Mouse (Mus musculus): ENCODE results near the gene Fkbp6.

Gene Fkbp6

GRCm38 (mm10) chr5:135351606-135352005 is 1.8 kb upstream of the Fkbp6 start:
- DNase-seq (ENCODE audit: low spot score): no peak

DNA sequence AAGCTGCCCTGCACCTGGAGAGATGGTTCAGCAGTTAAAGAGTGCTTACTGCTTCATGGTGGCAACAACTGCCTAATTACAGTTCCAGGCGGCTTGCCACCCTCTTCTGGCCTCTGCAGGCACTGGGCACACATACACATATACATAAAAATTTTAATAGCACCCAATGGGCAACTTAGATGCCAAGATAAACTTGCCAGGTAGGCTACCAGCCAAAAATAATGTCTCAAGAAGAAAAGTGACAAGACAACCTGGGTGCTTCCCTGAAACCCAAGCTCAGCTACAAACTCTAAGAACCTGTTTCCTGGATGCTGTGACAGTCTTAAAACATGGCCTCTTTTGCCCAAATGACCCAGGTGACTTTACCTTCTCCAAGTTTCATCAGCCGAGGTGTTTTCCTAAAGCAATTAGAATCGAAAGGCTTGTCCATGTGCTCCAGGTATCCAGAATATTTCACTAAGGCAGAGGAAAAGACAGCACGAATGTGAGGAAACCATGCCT is 2.3 kb downstream of the Fkbp6 start:
- no peak for DNase-seq (ENCODE audit: low spot score)

DNA sequence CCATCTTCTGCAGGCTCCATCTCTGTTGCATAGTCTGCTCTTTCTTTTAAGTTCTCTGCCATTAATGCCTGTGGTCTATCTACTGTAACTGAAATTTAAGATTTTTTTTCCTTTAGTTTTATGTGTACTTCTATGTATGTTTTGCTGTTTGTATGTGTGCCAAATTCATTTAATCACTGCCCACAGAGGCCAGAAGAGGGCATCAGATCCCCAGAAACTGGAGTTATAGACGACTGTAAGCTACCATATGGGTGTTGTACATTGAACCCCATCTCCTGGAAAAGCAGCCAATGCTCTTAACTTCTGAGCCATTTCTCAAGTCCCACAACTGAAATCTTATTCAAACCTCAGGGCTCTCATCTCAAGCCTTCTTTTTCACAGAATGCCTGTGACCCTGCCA is 3.4 kb downstream of the Fkbp6 start:
- DNase-seq (ENCODE audit: low spot score): no peak

DNA sequence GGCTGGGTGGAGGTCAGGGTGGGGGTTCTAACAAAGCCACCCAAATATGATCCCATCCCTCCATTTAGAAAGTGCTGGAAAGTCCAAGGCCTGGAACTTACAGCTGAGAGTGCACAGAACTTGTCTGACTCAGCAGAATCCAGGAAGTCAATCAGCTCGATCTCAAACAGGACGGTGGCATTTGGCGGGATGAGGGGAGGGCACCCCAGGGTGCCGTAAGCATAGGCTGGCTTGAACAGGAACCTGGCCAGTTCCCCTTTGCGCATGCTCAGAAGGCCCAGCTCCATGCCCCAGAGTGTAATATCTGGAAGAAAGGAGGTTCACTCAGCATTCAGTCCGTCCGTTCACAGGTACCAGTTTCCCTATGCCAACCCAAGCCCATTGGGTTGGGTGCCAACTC is 3.9 kb downstream of the Fkbp6 start:
- DNase-seq (ENCODE audit: low spot score): no peak

GRCm38 (mm10) chr5:135337575-135337974 is 12.3 kb downstream of the Fkbp6 start:
- no peak for DNase-seq (ENCODE audit: low spot score)

- no peak for DNase-seq (ENCODE audit: low spot score)
These were observed 18.7 kb downstream of the Fkbp6 start for GRCm38 (mm10) chr5:135331161-135331560.

- no peak for DNase-seq (ENCODE audit: low spot score)
These were observed 19.6 kb downstream of the Fkbp6 start for GRCm38 (mm10) chr5:135330201-135330600.

- no peak for DNase-seq (ENCODE audit: low spot score)
These were observed 20.4 kb downstream of the Fkbp6 start for GRCm38 (mm10) chr5:135329471-135329870.

DNA sequence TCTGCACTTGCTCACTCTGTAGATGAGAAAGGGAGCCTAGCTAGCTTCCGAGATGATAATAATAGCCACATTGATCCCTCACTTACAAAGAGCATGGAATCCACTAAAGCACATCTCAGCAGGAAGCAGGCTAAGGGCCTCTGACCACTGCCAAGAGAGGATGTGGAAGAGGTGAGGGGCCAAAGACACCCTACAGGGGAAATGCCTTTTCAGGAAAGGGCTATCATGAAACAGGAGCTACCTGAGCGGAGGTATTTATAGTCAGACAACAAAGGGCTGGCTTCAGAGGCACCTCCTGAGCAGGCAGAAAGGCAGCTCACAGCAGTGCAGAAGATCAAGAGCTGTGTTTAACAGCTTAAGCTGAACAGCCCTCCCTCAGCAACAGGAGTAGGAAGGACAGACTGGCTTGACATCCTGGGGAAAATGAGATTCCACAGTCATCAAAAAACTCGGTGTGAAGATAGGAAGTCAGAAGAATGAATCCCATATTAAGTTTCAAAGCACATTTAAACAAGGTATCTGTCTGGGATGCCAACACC is 23.7 kb downstream of the Fkbp6 start:
- DNase-seq (ENCODE audit: low spot score): no peak

GRCm38 (mm10) chr5:135322197-135322596 is 27.6 kb downstream of the Fkbp6 start:
- no peak for DNase-seq (ENCODE audit: low spot score)

- no peak for DNase-seq (ENCODE audit: low spot score)
These were observed 30.0 kb downstream of the Fkbp6 start for GRCm38 (mm10) chr5:135319856-135320255.

GRCm38 (mm10) chr5:135316177-135316576 is 33.7 kb downstream of the Fkbp6 start:
- DNase-seq (ENCODE audit: low spot score): no peak

DNA sequence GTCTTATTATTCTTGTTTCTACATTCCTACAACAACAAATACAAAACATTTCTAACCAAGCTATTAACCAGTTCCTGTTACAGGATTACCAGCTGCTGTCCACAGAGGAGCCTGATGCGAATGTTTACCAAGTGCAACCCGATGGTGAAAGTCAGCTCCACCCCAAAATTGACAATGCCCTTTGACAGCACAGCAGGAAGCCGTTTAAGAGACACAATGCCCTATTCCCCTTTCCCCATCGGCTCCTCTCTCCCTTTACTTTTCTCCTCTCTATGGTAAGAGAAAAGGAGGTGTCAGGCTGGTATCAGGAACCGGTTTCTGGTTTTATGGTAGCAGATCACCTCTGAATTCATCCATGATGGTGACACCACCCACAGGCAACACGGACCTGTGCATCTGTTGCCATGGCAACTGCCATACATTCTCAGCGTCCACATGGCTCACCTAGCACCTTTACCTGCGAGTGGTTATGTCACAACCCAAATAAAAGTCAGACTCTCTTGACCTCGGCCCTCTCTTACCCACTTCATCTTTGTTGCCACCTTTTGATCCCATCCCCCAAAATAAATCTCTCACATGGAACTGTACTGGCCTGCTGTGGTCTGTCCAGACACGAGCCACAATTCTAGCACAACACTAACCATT is 43.4 kb downstream of the Fkbp6 start:
- DNase-seq (ENCODE audit: low spot score): no peak

DNA sequence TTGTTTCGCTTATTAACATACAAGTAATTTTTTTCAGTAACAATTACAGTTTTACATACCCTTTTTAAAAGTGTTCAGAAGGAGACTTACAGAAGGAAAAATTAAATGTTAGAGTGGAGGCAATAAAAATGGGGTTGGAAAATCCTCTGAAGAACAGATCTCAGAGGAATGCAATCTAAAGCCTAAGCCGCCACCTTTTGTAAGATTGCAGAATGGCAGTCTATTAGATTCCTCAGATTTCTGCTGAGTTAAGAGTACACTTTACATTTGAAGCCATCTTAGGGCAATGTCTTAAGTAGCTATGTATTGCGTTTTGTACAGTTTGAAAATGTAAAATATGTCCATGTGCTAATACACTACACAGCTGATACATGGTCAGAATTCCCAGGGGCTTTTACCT is 47.4 kb downstream of the Fkbp6 start:
- DNase-seq (ENCODE audit: low spot score): no peak

GRCm38 (mm10) chr5:135301916-135302315 is 47.9 kb downstream of the Fkbp6 start:
- DNase-seq (ENCODE audit: low spot score): no peak

DNA sequence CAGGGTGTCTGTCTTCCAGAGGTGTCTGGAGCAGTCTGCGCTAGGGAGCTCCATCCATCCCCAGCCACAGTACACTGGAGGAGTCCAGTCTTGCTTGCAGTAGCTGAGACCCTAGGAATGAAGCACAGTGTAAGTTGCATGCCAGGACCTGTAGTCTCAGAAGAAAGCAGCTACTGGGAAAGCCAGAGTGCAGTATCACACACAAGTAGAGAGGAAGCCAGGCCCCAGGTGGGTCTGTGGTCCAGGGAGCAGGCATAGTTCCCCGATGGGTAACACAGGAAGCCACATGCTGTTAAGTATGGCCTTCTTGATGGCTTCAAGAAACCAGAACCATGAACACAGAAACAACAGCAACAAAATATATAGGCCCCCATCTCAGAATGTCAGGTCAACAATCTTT is 57.8 kb downstream of the Fkbp6 start:
- DNase-seq (ENCODE audit: low spot score): no peak

GRCm38 (mm10) chr5:135291193-135291592 is 58.7 kb downstream of the Fkbp6 start:
- no peak for DNase-seq (ENCODE audit: low spot score)

DNA sequence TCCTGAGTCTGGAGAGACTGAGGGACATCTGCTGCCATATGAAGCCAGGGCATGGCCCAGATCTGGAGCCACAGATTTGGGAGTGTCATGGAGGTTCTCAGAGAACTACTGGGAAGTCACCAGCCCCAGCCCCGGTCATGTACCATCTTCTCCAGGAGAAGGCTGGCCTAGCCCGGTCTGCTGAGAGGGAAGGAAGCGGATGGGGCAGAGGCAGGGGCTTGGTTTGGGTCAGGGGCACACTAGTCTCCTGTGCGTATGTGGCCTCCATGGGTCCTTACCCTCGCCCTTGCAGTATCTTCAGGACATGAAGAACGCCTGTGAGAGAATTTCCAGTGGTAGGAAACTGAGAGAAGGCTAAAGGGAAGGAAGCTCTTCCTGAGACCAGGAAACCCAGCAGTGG is 59.1 kb downstream of the Fkbp6 start:
- DNase-seq (ENCODE audit: low spot score): no peak

DNA sequence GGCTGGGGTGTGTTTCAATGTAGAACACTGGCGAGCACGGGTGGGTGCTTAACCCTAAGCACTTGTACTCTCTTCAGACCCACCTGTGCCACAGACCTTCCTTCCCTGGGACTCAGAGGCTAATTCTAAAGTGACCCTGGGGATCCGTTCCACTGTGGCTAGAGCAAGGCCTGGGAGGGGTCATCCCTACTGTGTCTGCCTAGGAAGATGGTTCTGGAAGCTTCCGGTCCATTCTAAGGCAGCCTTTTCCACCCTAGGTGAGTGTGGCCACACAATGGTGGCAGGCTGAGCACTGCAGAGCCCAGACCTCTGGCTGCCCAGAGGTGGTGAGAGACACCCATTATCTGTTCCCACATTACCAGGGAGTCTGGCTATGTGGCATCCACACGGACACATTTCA is 62.9 kb downstream of the Fkbp6 start:
- no peak for DNase-seq (ENCODE audit: low spot score)

- DNase-seq (ENCODE audit: low spot score): peak; percentile 59
These were observed 63.7 kb downstream of the Fkbp6 start for GRCm38 (mm10) chr5:135286185-135286584.

DNA sequence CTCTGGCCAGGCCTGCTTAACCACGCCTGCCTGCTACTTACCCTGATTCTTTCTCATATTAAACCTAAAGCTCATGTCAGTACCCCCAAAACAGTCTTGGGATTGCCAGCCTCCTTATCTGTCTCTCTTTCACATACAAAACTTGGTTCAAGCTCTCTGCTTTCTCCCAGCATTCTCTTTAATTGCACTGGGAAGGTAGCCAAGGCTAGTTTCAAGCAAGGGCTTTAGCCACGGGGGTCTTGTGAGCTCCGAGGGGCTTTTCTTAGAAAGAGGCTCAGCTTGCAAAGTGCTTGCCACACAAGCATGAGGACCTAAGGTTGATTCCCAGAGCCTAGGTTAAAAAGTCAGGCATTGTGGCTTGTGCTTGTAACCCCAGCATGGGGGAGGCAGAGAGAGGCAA is 64.6 kb downstream of the Fkbp6 start:
- no peak for DNase-seq (ENCODE audit: low spot score)

DNA sequence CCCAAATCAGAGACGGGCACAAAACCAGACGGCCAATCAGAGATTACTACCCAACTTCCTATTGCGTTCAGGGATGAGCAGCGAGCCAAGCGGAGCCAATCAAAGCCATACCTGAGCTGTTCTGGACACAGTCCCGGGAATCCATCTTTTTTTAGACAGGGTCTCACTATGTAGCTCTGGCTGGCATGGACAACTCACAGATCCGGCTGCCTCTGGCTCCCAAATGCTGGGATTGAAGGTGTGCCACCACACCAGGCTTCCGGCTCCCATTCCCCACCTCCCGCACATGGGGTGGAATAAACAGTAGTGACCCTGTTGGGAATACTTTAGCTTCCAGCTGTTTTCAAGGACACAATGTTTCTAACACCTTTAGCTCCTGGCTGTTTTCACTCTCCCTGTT is 69.6 kb downstream of the Fkbp6 start:
- DNase-seq (ENCODE audit: low spot score): no peak

DNA sequence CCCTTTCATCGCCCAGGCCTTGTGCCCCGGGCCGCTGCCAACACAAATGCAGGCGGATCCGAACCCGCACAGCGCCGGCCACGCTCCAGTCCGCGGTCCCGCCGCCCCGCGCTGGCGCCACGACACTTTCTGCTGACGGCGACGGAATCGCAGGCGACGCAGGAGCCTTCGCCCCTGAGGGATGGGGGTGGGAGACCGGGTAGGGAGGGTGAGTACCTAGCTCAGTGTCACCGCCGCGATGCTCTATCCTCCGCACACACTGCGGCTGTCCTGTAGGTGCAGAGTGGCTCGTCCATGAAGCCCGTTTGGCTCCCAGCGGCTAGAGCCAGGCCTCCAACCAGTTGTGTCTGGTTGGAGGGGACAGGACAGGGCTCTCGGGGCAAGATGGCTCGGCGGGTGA is 73.2 kb downstream of the Fkbp6 start:
- no peak for DNase-seq (ENCODE audit: low spot score)

All from left cerebral cortex, adult 11 months (tissue).